Mouse (Mus musculus) forebrain, embryonic 14.5 days (tissue): ENCODE results near the gene Gpc6. TPM values are rescaled to one million over a fixed set of nuclear protein-coding genes. Genes with fewer than 3 reads are reported as not detected.

Source experiments
- ATAC-seq: fragments of 200-750 bp; cut with Nextera tagmentation; 2 replicates; pipeline ENCODE4 v1.8.0; 2017; ENCODE audit warnings: mild to moderate bottlenecking, moderate library complexity
- DNase-seq: peaks from one replicate; pipeline ENCODE4 v3.0.0-alpha.2; 2015; ENCODE audit warnings: low spot score
- H3K27ac ChIP-seq: fragments of 300-500 bp; sonication (generic); 2 replicates; pipeline ENCODE4 v1.5.1; 2014; ENCODE audit warnings: low read depth, mild to moderate bottlenecking, control low read depth, low read length, moderate library complexity
- H3K27me3 ChIP-seq: fragments of 300-500 bp; sonication (generic); replicated peaks from 2 replicates; pipeline ENCODE4 v1.6.1; 2014; ENCODE audit warnings: low read length, control low read depth, mixed read lengths; ENCODE audit not compliant: control insufficient read depth, insufficient read depth
- H3K36me3 ChIP-seq: fragments of 300-500 bp; sonication (generic); 2 replicates; pipeline ENCODE4 v1.6.1; 2014; ENCODE audit warnings: low read length, control low read depth; ENCODE audit not compliant: control insufficient read depth, insufficient read depth
- H3K4me1 ChIP-seq: fragments of 300-500 bp; sonication (generic); 2 replicates; pipeline ENCODE4 v1.6.1; 2014; ENCODE audit warnings: antibody characterized with exemption, low read length, control low read depth; ENCODE audit not compliant: control insufficient read depth, insufficient read depth
- H3K4me2 ChIP-seq: fragments of 300-500 bp; sonication (generic); 2 replicates; pipeline ENCODE4 v1.6.1; 2014; ENCODE audit warnings: mild to moderate bottlenecking, control low read depth, low read length
- H3K4me3 ChIP-seq: fragments of 300-500 bp; sonication (generic); 2 replicates; pipeline ENCODE4 v1.5.1; 2014; ENCODE audit warnings: low read depth, low read length, control low read depth
- H3K9ac ChIP-seq: fragments of 300-500 bp; sonication (generic); 2 replicates; pipeline ENCODE4 v1.6.1; 2014; ENCODE audit warnings: mild to moderate bottlenecking, low read length, control low read depth, moderate library complexity
- H3K9me3 ChIP-seq: fragments of 300-500 bp; sonication (generic); replicated peaks from 2 replicates; pipeline ENCODE4 v1.6.1; 2016; ENCODE audit warnings: low read length, control low read depth, mixed read lengths; ENCODE audit not compliant: control insufficient read depth
- WGBS: fragments of 180-500 bp; shearing (Covaris S2); extraction: QIAGEN DNeasy Blood & Tissue Kit; methylation state at CpG from one replicate; pipeline ENCODE4 v1.1.7; 2014; 5-methylcytosine and 5-hydroxymethylcytosine counted together
- polyA plus RNA-seq: library from polyadenylated mRNA; unstranded; fragments of >200 nt; fragmentation: Nextera tagmentation; extraction: Ambion mirVana; gene quantifications from 2 replicates; pipeline ENCODE4 v1.2.1, GENCODE M21; 2014

Gene Gpc6
- polyA plus RNA-seq, 1 experiment from 2014 or later = 9.0 TPM

- Histone ChIP-seq H3K9me3 (no peaks in the 10 kb centered on the region), H3K9ac (no peak overlapping the region), H3K4me1 (no peaks in the 10 kb centered on the region), H3K27me3 (no peaks in the 10 kb centered on the region), H3K27ac (no peak overlapping the region), H3K4me3 (no peak overlapping the region), H3K36me3 (no peaks in the 10 kb centered on the region), H3K4me2 (no peak overlapping the region)
- DNase-seq (no peak), ATAC-seq (no peak)
- 90% methylated on average over 2 of the region's 2 CpGs for WGBS
Measured at GRCm38 (mm10) chr14:116977259-116977658, 52.1 kb downstream of the Gpc6 start.

- no peak for DNase-seq
- no peaks in the 10 kb centered on the region for H3K36me3 ChIP-seq
- WGBS = 77% methylated on average over 10 of the region's 10 CpGs
Measured at GRCm38 (mm10) chr14:116979714-116980382, 54.7 kb downstream of the Gpc6 start.

GRCm38 (mm10) chr14:116981711-116982110 is 56.6 kb downstream of the Gpc6 start:
- WGBS = 81% methylated on average over 4 of the region's 4 CpGs

More at GRCm38 (mm10) chr14:116979714-116980382, 54.7 kb downstream of the Gpc6 start:
- no peaks in the 10 kb centered on the region for H3K9me3 ChIP-seq
- no peaks in the 10 kb centered on the region for H3K27me3 ChIP-seq
- H3K4me2 ChIP-seq = no peak overlapping the region
- no peaks in the 10 kb centered on the region for H3K4me1 ChIP-seq
- no peak for ATAC-seq
- no peak overlapping the region for H3K9ac ChIP-seq
- no peak overlapping the region for H3K4me3 ChIP-seq
- no peak overlapping the region for H3K27ac ChIP-seq

GRCm38 (mm10) chr14:116987341-116987740 is 62.2 kb downstream of the Gpc6 start:
- H3K36me3 ChIP-seq = no peaks in the 10 kb centered on the region
- no peaks in the 10 kb centered on the region for H3K9me3 ChIP-seq
- no peak overlapping the region for H3K4me2 ChIP-seq
- no peak for ATAC-seq
- no peaks in the 10 kb centered on the region for H3K4me1 ChIP-seq
- no peak for DNase-seq
- no peaks in the 10 kb centered on the region for H3K27me3 ChIP-seq
- no peak overlapping the region for H3K27ac ChIP-seq
- H3K9ac ChIP-seq = no peak overlapping the region
- 83% methylated on average over 3 of the region's 3 CpGs for WGBS
- no peak overlapping the region for H3K4me3 ChIP-seq

More at GRCm38 (mm10) chr14:116981711-116982110, 56.6 kb downstream of the Gpc6 start:
- Histone ChIP-seq H3K9ac (no peak overlapping the region), H3K9me3 (no peaks in the 10 kb centered on the region), H3K27me3 (no peaks in the 10 kb centered on the region), H3K4me2 (no peak overlapping the region), H3K36me3 (no peaks in the 10 kb centered on the region), H3K4me1 (no peaks in the 10 kb centered on the region), H3K27ac (no peak overlapping the region), H3K4me3 (no peak overlapping the region)
- ATAC-seq = no peak
- DNase-seq = no peak

- Histone ChIP-seq H3K9ac (no peak overlapping the region), H3K27me3 (no peaks in the 10 kb centered on the region), H3K36me3 (no peaks in the 10 kb centered on the region), H3K4me2 (no peak overlapping the region), H3K4me3 (no peak overlapping the region), H3K4me1 (no peaks in the 10 kb centered on the region), H3K27ac (no peak overlapping the region), H3K9me3 (no peaks in the 10 kb centered on the region)
- no peak for ATAC-seq
- whole genome bisulfite sequencing = 77% methylated on average over 1 of the region's 1 CpGs
- no peak for DNase-seq
Measured at GRCm38 (mm10) chr14:117000376-117000775, 75.3 kb downstream of the Gpc6 start.

- Histone ChIP-seq H3K9me3 (no peaks in the 10 kb centered on the region), H3K4me2 (no peak overlapping the region), H3K4me1 (no peaks in the 10 kb centered on the region), H3K9ac (no peak overlapping the region), H3K27me3 (no peaks in the 10 kb centered on the region), H3K4me3 (no peak overlapping the region), H3K36me3 (no peaks in the 10 kb centered on the region), H3K27ac (0 out of 2 replicates have a peak overlapping the region, but pooled peaks have one; percentile 9)
- no peak for ATAC-seq
- 28% methylated on average over 8 of the region's 8 CpGs for WGBS
- no peak for DNase-seq
Measured at GRCm38 (mm10) chr14:117002313-117002712, 77.2 kb downstream of the Gpc6 start.

GRCm38 (mm10) chr14:117008781-117009180 is 83.7 kb downstream of the Gpc6 start:
- H3K27me3 ChIP-seq = no peaks in the 10 kb centered on the region
- ATAC-seq (no peak), DNase-seq (no peak)
- H3K9me3 ChIP-seq = no peaks in the 10 kb centered on the region
- H3K4me1 ChIP-seq = 0 out of 2 replicates have a peak, but pooled peaks cover 3% of the 10 kb centered on the region
- H3K27ac ChIP-seq = no peak overlapping the region
- no peak overlapping the region for H3K4me3 ChIP-seq
- WGBS = 40% methylated on average over 3 of the region's 3 CpGs
- no peak overlapping the region for H3K4me2 ChIP-seq
- no peak overlapping the region for H3K9ac ChIP-seq
- no peaks in the 10 kb centered on the region for H3K36me3 ChIP-seq

GRCm38 (mm10) chr14:117012969-117013368 is 87.9 kb downstream of the Gpc6 start:
- Histone ChIP-seq H3K4me2 (no peak overlapping the region), H3K27ac (no peak overlapping the region; the same call in 1 of the 2 replicates), H3K36me3 (no peaks in the 10 kb centered on the region), H3K4me3 (no peak overlapping the region), H3K9me3 (no peaks in the 10 kb centered on the region), H3K9ac (no peak overlapping the region), H3K27me3 (no peaks in the 10 kb centered on the region), H3K4me1 (0 out of 2 replicates have a peak, but pooled peaks cover 5% of the 10 kb centered on the region)
- DNase-seq = peak; percentile 80
- 64% methylated on average over 1 of the region's 1 CpGs for WGBS
- peak; percentile 83 for ATAC-seq

GRCm38 (mm10) chr14:117013554-117014117 is 88.5 kb downstream of the Gpc6 start:
- Histone ChIP-seq H3K9me3 (no peaks in the 10 kb centered on the region), H3K4me1 (peaks cover 7% of the 10 kb centered on the region; the same call in 1 of the 2 replicates), H3K27ac (no peak overlapping the region; the same call in 1 of the 2 replicates), H3K4me2 (no peak overlapping the region), H3K36me3 (no peaks in the 10 kb centered on the region), H3K27me3 (no peaks in the 10 kb centered on the region), H3K4me3 (no peak overlapping the region), H3K9ac (no peak overlapping the region)
- 35% methylated on average over 3 of the region's 3 CpGs for WGBS
- ATAC-seq = 0 out of 2 replicates have a peak, but pooled peaks have one; percentile 24
- DNase-seq = no peak
